In the genomic region with DNA sequence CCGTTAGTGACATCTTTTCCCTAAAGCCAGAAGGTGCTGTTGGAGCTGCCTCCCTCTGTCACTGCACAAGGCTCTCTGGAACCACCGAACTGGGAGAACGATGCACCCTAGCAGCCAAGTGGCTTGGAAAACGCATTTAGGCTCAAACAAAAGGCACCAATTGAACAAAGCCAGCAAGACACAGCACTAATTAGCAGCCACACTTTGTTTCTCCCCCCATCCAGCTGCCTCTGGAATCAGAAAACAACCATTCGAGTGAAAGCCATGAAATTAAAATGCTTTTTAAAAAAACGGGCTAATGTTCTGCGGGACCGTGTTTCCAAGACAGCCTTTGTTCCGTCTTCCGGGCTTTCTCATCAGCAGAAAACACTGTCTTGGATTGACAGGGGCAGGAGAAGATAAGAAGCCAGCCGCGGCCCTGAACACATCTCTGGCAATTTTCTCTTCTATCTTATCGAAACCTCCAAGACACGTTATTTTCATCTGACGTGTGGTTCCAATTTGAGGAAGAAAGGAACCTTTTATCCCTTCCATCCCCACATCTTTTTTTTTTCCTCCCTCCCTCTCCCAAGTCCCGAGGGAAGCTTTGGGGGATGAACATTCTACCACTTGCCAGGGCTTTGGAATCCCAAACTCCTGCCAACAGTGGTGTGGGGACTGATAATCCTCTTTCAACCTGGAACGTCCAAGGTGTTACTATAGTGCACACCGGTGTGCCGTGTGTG, we compare ENCODE assay signal across 9 mouse cellular contexts. TPM values are rescaled to one million over a fixed set of nuclear protein-coding genes. Genes with fewer than 3 reads are reported as not detected.
DNase-seq lines count a peak whose midpoint lies in the region; ATAC-seq and TF ChIP-seq lines count a peak whose summit lies in the region.
"Had no signal": no experiment of that assay in that cellular context is flagged by ENCODE, and none has a peak within 500 bp of the region (broad histone marks: within the 10 kb centered on the region; RNA-seq: fewer than 3 reads in every experiment).

No protein-coding gene starts in this region.

- H3K9ac ChIP-seq in embryonic facial prominence, embryonic 13.5 days = 0 out of 2 replicates have a peak overlapping the region, but pooled peaks have one; percentile 17
- H3K9ac ChIP-seq in intestine, postnatal 0 days (ENCODE audit: low read depth, low read length) = no peak overlapping the region

- peak overlapping the region; percentile 39 for H3K4me2 ChIP-seq in embryonic facial prominence, embryonic 13.5 days
- H3K4me2 ChIP-seq in intestine, postnatal 0 days (replicated peaks; ENCODE audit: low read depth) = peak overlapping the region; percentile 28
- H3K4me2 ChIP-seq in myocyte (ENCODE audit: low read depth) = peak overlapping the region; percentile 38

- H3K4me3 ChIP-seq in embryonic facial prominence, embryonic 13.5 days = no peak overlapping the region
- no peak overlapping the region for H3K4me3 ChIP-seq in intestine, postnatal 0 days (ENCODE audit: low read depth, low read length)
- no peak overlapping the region for H3K4me3 ChIP-seq in myocyte

- TF ChIP-seq POLR2A in myocyte (IDR thresholded peaks at IDR 0.05; ENCODE audit: insufficient read length, low read depth) = no peak

- no peak for TF ChIP-seq CTCF in intestine, postnatal 0 days (IDR thresholded peaks at IDR 0.05; ENCODE audit: low read depth)

- no peak overlapping the region for H3ac ChIP-seq in myocyte (ENCODE audit: control insufficient read depth, insufficient read length)

- peak; percentile 62 for DNase-seq in layer of hippocampus, adult 11-12 months (ENCODE audit: low spot score)
- no peak for DNase-seq in layer of hippocampus, postnatal 25 days (ENCODE audit: extremely low spot score in 1 of 2, low spot score in 1 of 2)
- no peak for DNase-seq in kidney, postnatal 36 days
- no peak for DNase-seq in adrenal gland, postnatal 36 days
- no peak for DNase-seq in lung, postnatal 25 days (ENCODE audit: low spot score)
- DNase-seq: kidney, postnatal 4 days had no signal

- H3K79me2 ChIP-seq in myocyte (ENCODE audit: control insufficient read depth, insufficient read depth) = no peaks in the 10 kb centered on the region

- H3K4me1 ChIP-seq in embryonic facial prominence, embryonic 13.5 days = peaks cover 15% of the 10 kb centered on the region
- no peaks in the 10 kb centered on the region for H3K4me1 ChIP-seq in intestine, postnatal 0 days (replicated peaks; ENCODE audit: control insufficient read depth, insufficient read depth, low read length)

- peaks cover 7% of the 10 kb centered on the region for H3K27me3 ChIP-seq in embryonic facial prominence, embryonic 13.5 days
- peaks cover 4% of the 10 kb centered on the region; the same call in 1 of the 2 replicates for H3K27me3 ChIP-seq in intestine, postnatal 0 days (replicated peaks; ENCODE audit: control insufficient read depth, insufficient read depth, low read length)
- H3K27me3 ChIP-seq in myocyte (ENCODE audit: control insufficient read depth, insufficient read depth, insufficient read length) = peaks cover 18% of the 10 kb centered on the region

- 5% methylated on average over 19 of the region's 19 CpGs for WGBS in embryonic facial prominence, embryonic 13.5 days
- 25% methylated on average over 19 of the region's 19 CpGs for WGBS in intestine, postnatal 0 days

- no peak overlapping the region for H3K27ac ChIP-seq in embryonic facial prominence, embryonic 13.5 days
- H3K27ac ChIP-seq in intestine, postnatal 0 days (ENCODE audit: low read depth, low read length) = no peak overlapping the region

- H3K9me3 ChIP-seq in embryonic facial prominence, embryonic 13.5 days = no peaks in the 10 kb centered on the region
- H3K9me3 ChIP-seq in intestine, postnatal 0 days (ENCODE audit: control insufficient read depth) = no peaks in the 10 kb centered on the region

- H3K36me3 ChIP-seq in embryonic facial prominence, embryonic 13.5 days = no peaks in the 10 kb centered on the region
- H3K36me3 ChIP-seq in intestine, postnatal 0 days (ENCODE audit: control insufficient read depth, insufficient read depth) = no peaks in the 10 kb centered on the region
- H3K36me3 ChIP-seq in myocyte (ENCODE audit: control insufficient read depth, insufficient read depth) = no peaks in the 10 kb centered on the region

- no peak for ATAC-seq in embryonic facial prominence, embryonic 13.5 days (ENCODE audit: insufficient number of reproducible peaks, insufficient read depth, low FRiP score, low TSS enrichment, low read depth)
- ATAC-seq in intestine, postnatal 0 days = no peak

TF ChIP-seq in myocyte, 11 proteins besides CTCF, POLR2A, EP300 and RAD21:
- no peak for TF ChIP-seq E2F4 (IDR thresholded peaks at IDR 0.05; ENCODE audit: insufficient read depth)
- TF ChIP-seq CEBPB (IDR thresholded peaks at IDR 0.05; ENCODE audit: insufficient read depth, poor library complexity, severe bottlenecking) = no peak
- no peak for TF ChIP-seq USF1 (IDR thresholded peaks at IDR 0.05; ENCODE audit: low read depth)
- TF ChIP-seq TCF3 (IDR thresholded peaks at IDR 0.05; ENCODE audit: insufficient read length, low read depth) = no peak
- TF ChIP-seq MYOG (IDR thresholded peaks at IDR 0.05; ENCODE audit: control insufficient read depth in 1 of 3, insufficient read depth in 1 of 3, insufficient read length in 2 of 3, low read depth in 2 of 3) = no peak
- TF ChIP-seq SRF (IDR thresholded peaks at IDR 0.05; ENCODE audit: control insufficient read depth, insufficient read length, low read depth) = no peak
- no peak for TF ChIP-seq MYOD1 (IDR thresholded peaks at IDR 0.05; ENCODE audit: control insufficient read depth in 1 of 3, insufficient read length in 2 of 3, low read depth in 2 of 3)
TF ChIP-seq in myocyte: peak in this region for 0.

RNA-seq across cellular contexts. Expression of gene Sec14l1, which starts 54.8 kb away (rescaled TPM):
- 100 to 1,000 TPM; 216 to 234 TPM for total RNA-seq in layer of hippocampus, postnatal 25 days (2021)
- polyA plus RNA-seq in embryonic facial prominence, embryonic 13.5 days (2015; fragmentation: Nextera tagmentation; extraction: Ambion mirVana) = 44.3 and 47.3 TPM in 2 replicates
- 22.8 and 23.9 TPM in 2 replicates for polyA plus RNA-seq in intestine, postnatal 0 days (2015; fragmentation: Nextera tagmentation; extraction: Ambion mirVana)
- 84.8 TPM for polyA plus RNA-seq in myocyte (2012; fragmentation: generic; extraction: Trizol)
- 100 to 1,000 TPM; 132 to 163 TPM for total RNA-seq in adrenal gland, postnatal 36 days (2021)
